Mouse (Mus musculus): Measurements from ENCODE around the gene Mfsd9.
A peak's percentile ranks its signal among the peaks of the same experiment; 100 is the strongest.
"Not testable (repeated sequence)": the region's sequence is repeated elsewhere in the genome, so short reads cannot be mapped to it uniquely, and the experiment has no call there.

Mfsd9 gene

GRCm38 (mm10) chr1:40776763-40777162 lies 13.7 kb downstream of the Mfsd9 start:
- DNase-seq: no peak

DNA sequence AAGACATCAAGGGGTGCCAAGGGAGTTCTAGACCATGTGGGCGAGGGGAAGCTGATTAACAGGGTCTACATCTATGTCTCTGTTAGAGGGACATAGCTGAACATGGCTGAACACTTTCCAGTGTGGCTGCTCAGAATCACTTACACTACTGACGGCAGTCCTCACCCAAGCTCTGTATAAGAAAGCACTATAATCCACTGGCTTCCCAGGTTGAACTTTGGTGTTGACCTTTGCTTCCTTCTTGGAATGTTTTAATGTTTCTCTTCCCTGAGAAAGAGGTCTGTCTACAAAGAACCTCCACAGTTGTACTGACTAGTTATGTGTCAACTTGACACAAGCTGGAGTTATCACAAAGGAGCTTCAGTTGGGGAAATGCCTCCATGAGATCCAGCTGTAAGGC lies 14.4 kb downstream of the Mfsd9 start:
- DNase-seq: no peak

GRCm38 (mm10) chr1:40774040-40774439 lies 16.4 kb downstream of the Mfsd9 start:
- no peak for DNase-seq

DNA sequence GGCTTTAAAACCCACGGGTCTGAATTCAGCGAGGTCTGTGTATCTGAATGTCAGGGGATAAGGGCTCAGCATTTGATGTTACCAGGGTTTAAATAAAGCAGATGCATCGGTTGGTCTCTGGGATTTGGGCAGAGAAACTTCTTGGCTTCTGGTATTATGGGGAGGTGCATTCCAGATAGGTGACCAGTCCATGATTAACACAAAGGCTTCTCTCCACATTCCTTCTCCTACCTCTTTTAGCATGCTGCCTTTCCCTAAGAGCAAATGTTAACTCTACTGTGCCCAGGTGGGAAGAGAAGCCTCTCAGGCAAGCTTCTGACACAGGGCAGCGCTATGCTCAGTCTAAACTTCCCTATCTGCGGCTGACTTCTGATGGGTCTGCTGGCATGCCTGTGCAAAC lies 17.3 kb downstream of the Mfsd9 start:
- no peak for DNase-seq

DNA sequence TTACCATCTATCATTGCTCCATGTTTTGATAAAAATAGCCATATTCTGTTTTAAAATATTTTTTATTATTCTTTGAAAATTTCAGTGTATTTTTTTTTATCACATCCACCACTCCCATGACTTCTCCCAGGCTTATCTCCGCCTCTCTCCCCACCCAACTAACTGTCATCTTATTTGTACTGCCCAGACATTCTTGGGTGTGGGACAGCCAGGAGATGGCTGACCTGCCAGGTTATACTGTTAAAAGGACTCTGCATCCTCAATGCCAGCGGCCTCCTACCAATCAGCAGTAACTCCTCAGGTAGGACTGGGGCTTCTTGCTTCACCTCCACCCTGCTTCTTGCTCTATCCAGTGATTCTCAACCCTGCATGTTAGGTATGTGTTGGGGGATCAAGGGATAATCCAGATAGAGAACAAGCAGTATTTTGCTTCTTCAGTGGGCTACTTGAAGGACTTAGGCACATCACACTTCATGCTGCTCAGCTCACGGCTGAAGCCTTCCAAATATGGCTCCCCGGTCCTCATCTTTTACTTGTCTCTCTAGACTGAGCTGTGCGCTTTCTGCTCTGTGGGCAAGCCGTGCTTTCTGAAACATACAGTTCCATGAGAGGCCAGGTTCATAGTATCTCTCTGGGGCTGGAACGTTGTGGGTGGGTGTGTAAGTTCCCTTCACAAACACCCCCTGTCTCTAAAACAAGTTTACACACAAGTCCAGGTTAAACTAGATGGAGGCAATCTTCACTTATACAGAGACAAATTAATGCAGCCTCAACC lies 19.1 kb downstream of the Mfsd9 start:
- no peak for DNase-seq

DNA sequence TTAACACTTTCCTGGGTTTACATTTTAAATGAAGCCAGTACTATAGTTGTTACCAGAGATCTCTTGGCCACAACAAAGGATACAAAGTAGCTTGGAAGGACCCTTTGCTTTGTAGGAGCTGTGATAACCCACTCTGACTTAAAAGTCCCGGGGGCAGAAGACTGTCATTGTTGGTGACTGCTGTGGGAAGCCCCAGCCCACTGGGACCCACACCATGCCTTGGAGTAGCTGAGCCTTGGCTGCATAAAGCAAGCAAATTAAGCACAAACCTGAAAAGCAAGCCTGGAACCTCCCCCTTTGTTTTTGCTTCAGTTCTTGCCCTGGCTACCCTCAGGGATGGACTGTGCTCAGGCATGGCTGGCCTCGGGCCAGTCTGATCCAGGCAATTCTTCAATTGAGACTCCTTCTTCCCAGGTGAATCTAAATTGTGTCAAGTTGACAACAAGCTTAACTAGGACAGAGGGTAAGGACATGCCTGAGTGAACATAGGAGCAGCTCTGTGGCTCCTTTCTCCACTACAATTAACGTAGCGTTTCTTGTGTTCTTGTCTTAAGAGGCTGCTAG lies 21.1 kb downstream of the Mfsd9 start:
- no peak for DNase-seq

DNA sequence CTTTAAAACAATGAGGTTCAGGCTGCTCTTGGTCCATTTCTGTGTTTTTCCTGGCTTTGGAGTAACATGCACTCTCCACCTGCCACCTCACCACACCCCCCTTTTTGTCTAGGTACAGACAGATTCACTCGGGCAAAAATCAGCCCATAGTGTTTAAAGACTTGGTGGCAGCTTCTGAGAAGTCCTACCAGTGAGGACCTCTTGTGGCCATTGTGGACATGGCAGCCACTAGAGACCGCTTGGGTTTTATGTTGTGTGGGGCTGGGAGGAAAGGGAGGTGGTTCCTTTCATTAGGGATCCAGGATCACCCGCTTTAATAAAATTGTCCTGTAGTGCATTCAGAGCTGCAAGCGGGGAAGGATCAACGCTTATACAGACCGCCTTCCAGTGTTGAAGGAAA lies 21.9 kb downstream of the Mfsd9 start:
- peak in 1 of 2 experiments; percentile 9 for DNase-seq

GRCm38 (mm10) chr1:40767588-40767987 lies 22.9 kb downstream of the Mfsd9 start:
- no peak for DNase-seq

- DNase-seq: no peak
Measured at GRCm38 (mm10) chr1:40765521-40765920, 25.0 kb downstream of the Mfsd9 start.

- DNase-seq: no peak
Measured at GRCm38 (mm10) chr1:40764701-40765275, 25.7 kb downstream of the Mfsd9 start.

DNA sequence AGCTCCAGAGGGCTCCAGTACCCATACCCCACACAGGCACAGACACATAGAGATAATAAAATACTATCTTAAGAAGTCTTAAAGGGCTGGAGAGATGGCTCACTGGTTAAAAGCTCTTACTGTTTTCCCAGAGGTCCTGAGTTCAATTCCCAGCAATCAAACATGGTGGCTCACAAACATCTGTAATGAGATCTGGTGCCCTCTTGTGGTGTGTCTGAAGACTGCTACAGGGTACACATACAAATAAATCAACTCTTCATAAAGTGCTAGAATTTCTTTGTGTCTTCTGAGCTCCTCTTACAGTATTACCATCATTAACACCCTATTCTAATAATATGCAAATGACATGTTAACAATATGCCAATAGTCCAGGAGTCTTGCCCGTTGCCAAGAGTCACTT lies 26.4 kb downstream of the Mfsd9 start:
- no peak for DNase-seq

GRCm38 (mm10) chr1:40759751-40760445 lies 30.6 kb downstream of the Mfsd9 start:
- DNase-seq: no peak

GRCm38 (mm10) chr1:40746089-40746488 lies 44.4 kb downstream of the Mfsd9 start:
- DNase-seq: no peak

- DNase-seq: no peak
Measured at GRCm38 (mm10) chr1:40740739-40741138, 49.7 kb downstream of the Mfsd9 start.

DNA sequence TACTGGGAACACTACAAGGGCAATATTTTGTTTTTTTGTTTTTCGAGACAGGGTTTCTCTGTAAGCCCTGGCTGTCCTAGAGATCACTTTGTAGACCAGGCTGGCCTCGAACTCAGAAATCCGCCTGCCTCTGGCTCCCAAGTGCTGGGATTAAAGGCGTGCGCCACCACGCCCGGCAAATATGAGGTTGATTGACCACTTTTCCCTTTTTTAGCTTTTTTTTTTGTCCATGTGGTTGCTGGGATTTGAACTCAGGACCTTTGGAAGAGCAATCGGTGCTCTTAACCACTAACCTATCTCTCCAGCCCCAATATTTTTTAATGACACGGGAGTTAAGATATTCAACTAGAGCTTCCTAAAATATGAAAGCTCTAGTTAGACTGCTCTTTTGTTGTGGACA lies 52.2 kb downstream of the Mfsd9 start:
- DNase-seq: not testable (repeated sequence)

- DNase-seq: no peak
Measured at GRCm38 (mm10) chr1:40737671-40738070, 52.8 kb downstream of the Mfsd9 start.

GRCm38 (mm10) chr1:40728636-40729035 lies 61.9 kb downstream of the Mfsd9 start:
- DNase-seq: no peak

- DNase-seq: no peak
Measured at GRCm38 (mm10) chr1:40727404-40727803, 63.1 kb downstream of the Mfsd9 start.

- DNase-seq: no peak
Measured at GRCm38 (mm10) chr1:40726051-40726450, 64.4 kb downstream of the Mfsd9 start.
